Mouse (Mus musculus) hindbrain, embryonic 12.5 days (tissue): ENCODE measurements around the gene Eml4. TPM values are rescaled to one million over a fixed set of nuclear protein-coding genes. Genes with fewer than 3 reads are reported as not detected.
A peak's percentile ranks its signal among the peaks of the same experiment; 100 is the strongest.

ENCODE experiments used
- ATAC-seq: fragments of 200-750 bp; cut with Nextera tagmentation; 2 replicates; pipeline ENCODE4 v1.8.0; 2017; ENCODE audit warnings: moderate TSS enrichment; ENCODE audit not compliant: low FRiP score
- H3K27ac ChIP-seq: fragments of 300-500 bp; sonication (generic); 2 replicates; pipeline ENCODE4 v1.5.1; 2016; ENCODE audit warnings: mild to moderate bottlenecking
- H3K27me3 ChIP-seq: fragments of 300-500 bp; sonication (generic); 2 replicates; pipeline ENCODE4 v1.6.1; 2016; ENCODE audit warnings: mild to moderate bottlenecking
- H3K36me3 ChIP-seq: fragments of 300-500 bp; sonication (generic); 2 replicates; pipeline ENCODE4 v1.6.1; 2016; ENCODE audit warnings: mild to moderate bottlenecking
- H3K4me1 ChIP-seq: fragments of 300-500 bp; sonication (generic); 2 replicates; pipeline ENCODE4 v1.6.1; 2016
- H3K4me2 ChIP-seq: fragments of 300-500 bp; sonication (generic); replicated peaks from 2 replicates; pipeline ENCODE4 v1.6.1; 2016; ENCODE audit warnings: mild to moderate bottlenecking
- H3K4me3 ChIP-seq: fragments of 300-500 bp; sonication (generic); 2 replicates; pipeline ENCODE4 v1.5.1; 2016; ENCODE audit warnings: mild to moderate bottlenecking
- H3K9ac ChIP-seq: fragments of 300-500 bp; sonication (generic); 2 replicates; pipeline ENCODE4 v1.6.1; 2016; ENCODE audit warnings: mild to moderate bottlenecking, moderate library complexity
- H3K9me3 ChIP-seq: fragments of 300-500 bp; sonication (generic); replicated peaks from 2 replicates; pipeline ENCODE4 v1.6.1; 2016; ENCODE audit warnings: mild to moderate bottlenecking
- WGBS: fragments of 180-500 bp; shearing (Covaris S2); methylation state at CpG from one replicate; pipeline ENCODE4 v1.1.7; 2016; 5-methylcytosine and 5-hydroxymethylcytosine counted together
- polyA plus RNA-seq: library from polyadenylated mRNA; unstranded; fragments of >200 nt; fragmentation: Nextera tagmentation; extraction: Ambion mirVana; gene quantifications from 2 replicates; pipeline ENCODE4 v1.2.1, GENCODE M21; 2016

Gene Eml4
- polyA plus RNA-seq, 1 experiment from 2014 or later = 57.9 TPM

DNA sequence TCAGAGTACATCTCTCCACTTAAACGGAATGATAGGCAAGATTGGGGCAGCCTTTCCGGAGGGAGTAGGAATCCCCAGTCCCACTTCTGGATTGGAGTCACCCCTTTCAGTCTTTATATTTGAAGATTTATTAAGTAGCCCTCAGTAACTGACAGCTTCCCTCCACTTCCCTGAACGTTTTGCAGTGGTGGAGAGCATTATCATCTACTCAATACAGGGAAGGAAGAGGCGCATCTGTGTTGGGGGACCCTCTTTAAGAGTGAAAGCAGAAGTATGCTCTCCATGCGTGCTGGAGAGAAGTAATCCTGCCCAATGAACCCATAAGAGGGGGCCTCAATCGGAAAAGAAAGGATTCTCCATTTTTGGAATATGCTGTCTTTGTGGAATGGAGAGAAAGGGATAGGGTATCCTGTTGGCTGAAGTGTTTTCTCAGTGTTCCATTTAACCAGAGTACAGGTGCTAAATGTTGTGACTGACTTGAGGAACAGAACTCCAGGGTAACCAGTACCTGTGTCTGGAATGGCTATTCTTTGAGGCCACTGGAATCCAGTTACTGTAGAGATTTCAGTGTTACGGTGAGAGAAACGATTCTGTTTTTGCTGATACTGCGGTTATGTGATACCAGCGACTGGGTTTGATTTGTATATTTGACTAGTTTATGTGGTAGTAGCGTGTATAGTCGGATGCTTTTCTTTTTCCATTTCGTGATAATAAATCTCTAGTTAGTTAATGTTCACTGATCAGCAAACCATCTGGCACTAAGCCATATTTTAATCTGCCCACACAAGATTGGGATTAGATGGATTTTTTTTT, 1.1 kb downstream of the Eml4 start:
- ATAC-seq = no peak
- no peaks in the 10 kb centered on the region for H3K36me3 ChIP-seq
- 11% methylated on average over 13 of the region's 13 CpGs for WGBS
- peak overlapping the region; percentile 98 for H3K4me3 ChIP-seq
- H3K4me1 ChIP-seq = peaks cover 17% of the 10 kb centered on the region
- H3K27me3 ChIP-seq = no peaks in the 10 kb centered on the region
- H3K9ac ChIP-seq = peak overlapping the region; percentile 96
- no peaks in the 10 kb centered on the region for H3K9me3 ChIP-seq
- H3K27ac ChIP-seq = peak overlapping the region; percentile 92
- H3K4me2 ChIP-seq = peak overlapping the region; percentile 80

- Histone ChIP-seq H3K9me3 (no peaks in the 10 kb centered on the region), H3K27ac (no peak overlapping the region), H3K4me1 (peaks cover 17% of the 10 kb centered on the region), H3K9ac (no peak overlapping the region), H3K4me2 (peak overlapping the region; percentile 80), H3K36me3 (no peaks in the 10 kb centered on the region), H3K4me3 (peak overlapping the region; percentile 10), H3K27me3 (no peaks in the 10 kb centered on the region)
- no peak for ATAC-seq
- 8% methylated on average over 2 of the region's 2 CpGs for WGBS
Measured at GRCm38 (mm10) chr17:83352456-83352855, 1.7 kb downstream of the Eml4 start.

- 0 out of 2 replicates have a peak overlapping the region, but pooled peaks have one; percentile 23 for H3K9ac ChIP-seq
Measured at GRCm38 (mm10) chr17:83353011-83353410, 2.3 kb downstream of the Eml4 start.

DNA sequence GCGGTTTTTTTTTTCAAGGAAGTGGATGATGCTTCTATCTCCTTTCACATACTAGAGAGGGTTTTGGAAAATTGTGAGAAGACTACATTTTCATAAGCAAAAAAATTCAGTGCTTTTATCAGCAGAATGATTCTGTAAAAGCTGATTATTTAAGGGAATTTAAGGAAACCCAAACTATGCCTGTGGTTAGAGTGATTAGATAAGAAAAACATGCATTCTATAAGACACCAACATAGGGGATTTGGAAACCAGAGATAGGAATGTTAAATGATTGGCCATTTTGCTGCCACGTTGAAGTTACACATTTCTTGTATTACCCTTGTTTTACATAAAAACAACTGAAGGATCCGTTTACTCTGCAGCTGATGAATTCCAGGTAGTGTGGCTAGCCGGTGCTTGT, 2.7 kb downstream of the Eml4 start:
- Histone ChIP-seq H3K4me2 (peak overlapping the region; percentile 80; the same call in 1 of the 2 replicates), H3K27ac (no peak overlapping the region), H3K36me3 (no peaks in the 10 kb centered on the region), H3K9ac (no peak overlapping the region), H3K4me1 (peaks cover 17% of the 10 kb centered on the region), H3K4me3 (no peak overlapping the region), H3K9me3 (no peaks in the 10 kb centered on the region), H3K27me3 (no peaks in the 10 kb centered on the region)
- 66% methylated on average over 4 of the region's 4 CpGs for WGBS
- no peak for ATAC-seq

More at GRCm38 (mm10) chr17:83353011-83353410, 2.3 kb downstream of the Eml4 start:
- Histone ChIP-seq H3K27ac (no peak overlapping the region), H3K4me3 (peak overlapping the region; percentile 10; the same call in 1 of the 2 replicates), H3K9me3 (no peaks in the 10 kb centered on the region), H3K4me1 (peaks cover 17% of the 10 kb centered on the region), H3K27me3 (no peaks in the 10 kb centered on the region), H3K4me2 (peak overlapping the region; percentile 80), H3K36me3 (no peaks in the 10 kb centered on the region)
- 14% methylated on average over 5 of the region's 5 CpGs for WGBS
- no peak for ATAC-seq

DNA sequence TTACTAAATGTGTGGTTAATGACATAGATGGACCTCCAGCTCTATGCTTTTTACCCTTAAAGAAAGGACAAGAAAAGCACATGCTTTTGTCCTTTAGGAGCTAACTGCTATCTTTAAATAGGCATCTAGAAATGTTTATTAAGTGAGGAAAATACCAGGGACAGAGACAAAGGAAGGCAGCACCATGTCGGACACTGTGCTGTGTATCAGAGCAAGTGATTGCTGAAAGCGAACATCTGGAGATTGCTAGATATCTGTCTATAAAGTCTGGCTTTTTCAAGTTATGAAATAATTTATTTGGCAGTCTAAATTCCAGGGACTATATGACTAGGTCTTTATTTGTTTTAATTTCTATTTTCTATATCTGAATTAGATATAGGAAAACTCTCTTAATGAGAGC, 4.8 kb downstream of the Eml4 start:
- H3K36me3 ChIP-seq = no peaks in the 10 kb centered on the region
- WGBS = 91% methylated on average over 2 of the region's 2 CpGs
- no peak overlapping the region for H3K4me3 ChIP-seq
- no peak overlapping the region for H3K4me2 ChIP-seq
- no peak overlapping the region for H3K27ac ChIP-seq
- H3K4me1 ChIP-seq = peaks cover 21% of the 10 kb centered on the region
- no peak overlapping the region for H3K9ac ChIP-seq
- no peaks in the 10 kb centered on the region for H3K9me3 ChIP-seq
- ATAC-seq = no peak
- H3K27me3 ChIP-seq = no peaks in the 10 kb centered on the region

DNA sequence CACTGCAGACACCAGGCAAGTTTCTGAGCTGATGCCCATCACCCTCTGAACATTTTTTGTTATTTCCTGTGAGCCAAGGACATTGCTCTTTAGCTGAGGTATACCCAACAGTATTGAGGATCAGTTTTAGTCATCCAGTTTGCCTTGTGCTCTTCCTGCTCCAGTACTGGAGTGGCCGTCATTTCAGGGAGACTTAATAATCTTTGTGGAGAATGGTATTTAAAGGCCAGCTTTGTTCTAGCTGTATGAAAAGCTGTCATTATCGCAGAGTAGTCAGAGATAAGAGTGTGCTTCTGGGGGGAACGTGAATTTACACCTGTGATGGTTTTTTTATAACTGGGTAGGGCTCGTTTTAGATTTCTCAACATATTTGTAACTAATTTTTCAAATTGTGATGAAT, 9.2 kb downstream of the Eml4 start:
- 81% methylated on average over 4 of the region's 4 CpGs for WGBS
- no peak overlapping the region for H3K4me2 ChIP-seq
- H3K4me3 ChIP-seq = no peak overlapping the region
- no peaks in the 10 kb centered on the region for H3K36me3 ChIP-seq
- H3K27me3 ChIP-seq = no peaks in the 10 kb centered on the region
- H3K4me1 ChIP-seq = peaks cover 6% of the 10 kb centered on the region; the same call in 1 of the 2 replicates
- no peak overlapping the region for H3K9ac ChIP-seq
- H3K27ac ChIP-seq = no peak overlapping the region
- ATAC-seq = no peak
- no peaks in the 10 kb centered on the region for H3K9me3 ChIP-seq

GRCm38 (mm10) chr17:83360796-83361566, 10.2 kb downstream of the Eml4 start:
- Histone ChIP-seq H3K9ac (no peak overlapping the region), H3K36me3 (no peaks in the 10 kb centered on the region), H3K27me3 (no peaks in the 10 kb centered on the region), H3K4me1 (peaks cover 7% of the 10 kb centered on the region; the same call in 1 of the 2 replicates), H3K4me3 (no peak overlapping the region), H3K4me2 (no peak overlapping the region), H3K9me3 (no peaks in the 10 kb centered on the region), H3K27ac (no peak overlapping the region)
- 82% methylated on average over 13 of the region's 13 CpGs for WGBS
- ATAC-seq = no peak

DNA sequence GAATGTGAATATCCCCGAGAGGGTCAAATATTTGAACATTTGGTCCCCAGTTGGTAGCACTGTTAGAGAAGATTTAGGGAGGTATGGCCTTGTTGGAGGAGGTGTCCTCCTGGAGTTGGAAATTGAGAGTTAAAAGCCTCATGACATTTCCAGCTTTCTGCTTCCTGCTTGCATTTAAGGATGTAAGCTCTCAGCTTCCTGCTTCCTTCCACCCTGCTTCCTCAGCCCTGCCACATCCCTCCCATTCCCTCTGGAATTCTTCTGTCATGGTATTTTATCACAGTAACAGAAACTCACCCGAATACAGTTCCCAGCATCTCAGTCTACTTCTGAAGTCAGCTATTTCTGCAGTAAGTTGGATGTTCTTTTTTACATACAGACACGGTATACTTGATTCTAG, 12.3 kb downstream of the Eml4 start:
- Histone ChIP-seq H3K4me3 (no peak overlapping the region), H3K27ac (no peak overlapping the region), H3K36me3 (no peaks in the 10 kb centered on the region), H3K9ac (no peak overlapping the region), H3K9me3 (no peaks in the 10 kb centered on the region), H3K4me1 (peaks cover 9% of the 10 kb centered on the region; the same call in 1 of the 2 replicates), H3K4me2 (no peak overlapping the region), H3K27me3 (no peaks in the 10 kb centered on the region)
- WGBS = 80% methylated on average over 3 of the region's 3 CpGs
- no peak for ATAC-seq

DNA sequence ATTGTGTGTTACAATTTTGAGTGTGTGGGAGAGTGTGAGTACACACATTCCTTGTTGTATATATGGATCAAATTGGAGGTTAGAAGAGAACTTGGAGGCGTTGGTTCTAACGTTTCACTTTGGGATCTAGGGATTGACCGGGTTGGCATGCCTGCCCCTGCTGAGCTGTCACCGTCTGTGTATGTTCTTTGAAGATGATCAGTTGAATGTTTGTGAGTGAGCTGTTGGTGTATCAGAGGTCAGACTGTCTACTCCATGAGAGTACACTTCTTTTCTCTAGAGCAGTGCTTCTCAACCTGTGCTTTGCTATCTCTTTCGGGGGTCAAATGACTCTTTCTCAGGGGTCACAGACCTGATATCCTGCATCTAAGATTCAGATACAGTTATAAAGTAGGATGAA, 13.6 kb downstream of the Eml4 start:
- H3K9ac ChIP-seq = no peak overlapping the region
- no peaks in the 10 kb centered on the region for H3K9me3 ChIP-seq
- ATAC-seq = no peak
- no peaks in the 10 kb centered on the region for H3K27me3 ChIP-seq
- H3K27ac ChIP-seq = no peak overlapping the region
- 76% methylated on average over 5 of the region's 5 CpGs for WGBS
- peaks cover 12% of the 10 kb centered on the region; the same call in 1 of the 2 replicates for H3K4me1 ChIP-seq
- no peaks in the 10 kb centered on the region for H3K36me3 ChIP-seq
- no peak overlapping the region for H3K4me2 ChIP-seq
- no peak overlapping the region for H3K4me3 ChIP-seq

GRCm38 (mm10) chr17:83365130-83365529, 14.4 kb downstream of the Eml4 start:
- H3K9me3 ChIP-seq = no peaks in the 10 kb centered on the region
- peaks cover 8% of the 10 kb centered on the region; the same call in 1 of the 2 replicates for H3K4me1 ChIP-seq
- WGBS = 84% methylated on average over 2 of the region's 2 CpGs
- H3K4me2 ChIP-seq = no peak overlapping the region
- H3K4me3 ChIP-seq = no peak overlapping the region
- no peak for ATAC-seq
- H3K36me3 ChIP-seq = no peaks in the 10 kb centered on the region
- no peaks in the 10 kb centered on the region for H3K27me3 ChIP-seq
- H3K9ac ChIP-seq = no peak overlapping the region
- no peak overlapping the region for H3K27ac ChIP-seq

DNA sequence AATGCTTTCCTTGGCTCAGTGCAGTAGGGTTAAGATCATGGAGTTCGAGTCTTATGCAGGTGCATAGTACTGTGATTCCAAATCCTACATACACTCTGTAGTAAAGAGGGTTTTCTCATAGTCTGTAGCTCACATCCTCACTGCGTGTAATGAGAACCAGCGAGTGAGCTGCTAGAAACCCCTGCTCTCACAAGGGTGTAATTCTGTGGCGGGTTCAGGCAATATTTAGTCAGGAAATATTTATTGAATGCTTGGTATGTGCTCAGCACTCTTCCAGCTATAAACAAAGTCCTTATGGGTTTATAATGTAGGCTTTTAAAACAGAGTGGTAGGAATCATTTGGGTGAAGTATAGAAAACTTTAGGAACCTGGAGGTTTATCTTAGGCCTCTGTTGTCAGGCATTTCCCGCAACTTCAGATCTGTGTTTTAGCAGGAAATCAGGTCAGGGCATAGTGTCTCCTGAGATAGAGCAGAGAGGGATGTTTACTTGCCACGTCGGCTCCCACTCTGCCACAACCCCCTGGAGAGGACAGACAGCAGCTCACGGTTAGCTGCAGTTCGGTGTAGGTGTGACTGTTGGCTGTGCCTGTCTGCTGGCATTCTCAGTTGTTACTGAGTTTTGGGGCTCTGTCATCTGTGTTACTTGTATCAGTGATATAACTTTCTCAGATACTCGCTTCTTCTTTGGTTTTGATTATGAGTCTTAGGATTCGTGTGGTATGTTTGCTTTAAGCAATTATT, 15.1 kb downstream of the Eml4 start:
- Histone ChIP-seq H3K4me2 (no peak overlapping the region), H3K27me3 (no peaks in the 10 kb centered on the region), H3K9me3 (no peaks in the 10 kb centered on the region), H3K4me1 (peaks cover 7% of the 10 kb centered on the region; the same call in 1 of the 2 replicates), H3K36me3 (no peaks in the 10 kb centered on the region), H3K27ac (no peak overlapping the region), H3K4me3 (no peak overlapping the region), H3K9ac (no peak overlapping the region)
- 50% methylated on average over 11 of the region's 11 CpGs for WGBS
- ATAC-seq = no peak

DNA sequence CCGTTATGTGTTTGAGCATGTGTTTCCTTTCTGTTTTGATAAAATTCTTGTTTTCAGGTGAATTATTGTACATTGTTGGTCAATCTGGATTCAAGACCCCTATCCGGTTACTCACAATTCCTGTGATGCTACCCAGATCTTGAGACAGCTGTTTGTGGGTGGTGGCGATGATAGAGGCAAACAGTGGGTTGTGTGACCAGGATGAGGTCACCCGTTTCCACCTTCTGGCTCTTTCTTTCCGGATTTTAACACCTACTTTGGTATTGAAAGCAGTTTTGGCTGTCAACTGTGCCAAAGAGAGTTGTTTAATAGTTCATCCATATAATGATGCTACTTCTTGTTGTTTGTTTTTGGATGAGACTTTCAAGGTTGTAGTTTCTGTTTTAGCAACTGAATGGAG, 16.7 kb downstream of the Eml4 start:
- no peak overlapping the region for H3K4me3 ChIP-seq
- H3K9ac ChIP-seq = no peak overlapping the region
- WGBS = 88% methylated on average over 5 of the region's 5 CpGs
- H3K4me2 ChIP-seq = no peak overlapping the region
- H3K36me3 ChIP-seq = no peaks in the 10 kb centered on the region
- H3K27ac ChIP-seq = no peak overlapping the region
- no peak for ATAC-seq
- H3K27me3 ChIP-seq = no peaks in the 10 kb centered on the region
- H3K4me1 ChIP-seq = 0 out of 2 replicates have a peak, but pooled peaks cover 5% of the 10 kb centered on the region
- H3K9me3 ChIP-seq = no peaks in the 10 kb centered on the region
